Mouse (Mus musculus) lung, adult 2 months (tissue): ENCODE results near the gene Sorbs1.

ENCODE experiments used
- CTCF ChIP-seq: fragments of 200-500 bp; IDR thresholded peaks from 2 replicates; pipeline ENCODE4 v1.5.1; 2011; ENCODE audit warnings: mild to moderate bottlenecking, low read length, control low read depth; ENCODE audit not compliant: insufficient read depth
- POLR2A ChIP-seq: fragments of 200-500 bp; IDR thresholded peaks from 2 replicates; pipeline ENCODE4 v1.6.1; 2011; ENCODE audit warnings: low read depth, mild to moderate bottlenecking, control low read depth, low read length, borderline replicate concordance; ENCODE audit errors: extremely low read depth

- TF ChIP-seq CTCF (no peak), POLR2A (no peak)
Observed at GRCm38 (mm10) chr19:40380005-40380404, 133.6 kb downstream of the Sorbs1 start.
